In genomic region chr11:6547696-6548325, GRCm38 (mm10) we compare ENCODE assay signal across 8 mouse cellular contexts. TPM values are rescaled to one million over a fixed set of nuclear protein-coding genes. Genes with fewer than 3 reads are reported as not detected.
DNase-seq lines count a peak whose midpoint lies in the region; ATAC-seq and TF ChIP-seq lines count a peak whose summit lies in the region.

No protein-coding gene starts in this region.

- no peak for TF ChIP-seq POLR2A in bone marrow macrophage, adult 2 months (IDR thresholded peaks at IDR 0.05; ENCODE audit: borderline replicate concordance, low read depth, low read length)

- ATAC-seq in kidney, embryonic 15.5 days (replicated peaks; ENCODE audit: low FRiP score): no peak
- no peak for ATAC-seq in hindbrain, embryonic 14.5 days (ENCODE audit: low FRiP score)
- ATAC-seq in midbrain, embryonic 15.5 days (replicated peaks): no peak

- no peaks in the 10 kb centered on the region for H3K9me3 ChIP-seq in kidney, embryonic 15.5 days (replicated peaks)
- no peaks in the 10 kb centered on the region for H3K9me3 ChIP-seq in hindbrain, embryonic 14.5 days (ENCODE audit: control insufficient read depth, low read length)
- H3K9me3 ChIP-seq in midbrain, embryonic 15.5 days: no peaks in the 10 kb centered on the region

- peaks cover 23% of the 10 kb centered on the region for H3K4me1 ChIP-seq in kidney, embryonic 15.5 days
- H3K4me1 ChIP-seq in bone marrow macrophage, adult 2 months (ENCODE audit: control insufficient read depth, insufficient read depth, low read length): peaks cover 12% of the 10 kb centered on the region
- peaks cover 14% of the 10 kb centered on the region for H3K4me1 ChIP-seq in hindbrain, embryonic 14.5 days (replicated peaks; ENCODE audit: control insufficient read depth, insufficient read depth, low read length)
- peaks cover 18% of the 10 kb centered on the region for H3K4me1 ChIP-seq in midbrain, embryonic 15.5 days

- peak overlapping the region; percentile 60 for H3K4me3 ChIP-seq in kidney, embryonic 15.5 days (replicated peaks)
- peak overlapping the region; percentile 96 for H3K4me3 ChIP-seq in bone marrow macrophage, adult 2 months (ENCODE audit: insufficient read depth, low read length)
- H3K4me3 ChIP-seq in hindbrain, embryonic 14.5 days (replicated peaks; ENCODE audit: low read length): peak overlapping the region; percentile 75
- H3K4me3 ChIP-seq in midbrain, embryonic 15.5 days: peak overlapping the region; percentile 94

- peak overlapping the region; percentile 99 for H3K27ac ChIP-seq in kidney, embryonic 15.5 days
- H3K27ac ChIP-seq in bone marrow macrophage, adult 2 months (ENCODE audit: insufficient read depth, low read depth, low read length): peak overlapping the region; percentile 89
- H3K27ac ChIP-seq in hindbrain, embryonic 14.5 days: peak overlapping the region; percentile 93
- peak overlapping the region; percentile 93 for H3K27ac ChIP-seq in midbrain, embryonic 15.5 days

- H3K9ac ChIP-seq in kidney, embryonic 15.5 days: peak overlapping the region; percentile 61
- peak overlapping the region; percentile 80 for H3K9ac ChIP-seq in hindbrain, embryonic 14.5 days
- H3K9ac ChIP-seq in midbrain, embryonic 15.5 days: peak overlapping the region; percentile 85

- TF ChIP-seq CTCF in bone marrow macrophage, adult 2 months (IDR thresholded peaks at IDR 0.05; ENCODE audit: low read depth, low read length): no peak

- H3K36me3 ChIP-seq in kidney, embryonic 15.5 days: peaks cover 10% of the 10 kb centered on the region
- H3K36me3 ChIP-seq in hindbrain, embryonic 14.5 days (replicated peaks; ENCODE audit: control insufficient read depth, insufficient read depth): peaks cover 4% of the 10 kb centered on the region; the same call in 1 of the 2 replicates
- no peaks in the 10 kb centered on the region for H3K36me3 ChIP-seq in midbrain, embryonic 15.5 days (replicated peaks)

- WGBS in kidney, embryonic 15.5 days: 23% methylated on average over 6 of the region's 6 CpGs
- WGBS in hindbrain, embryonic 14.5 days: 28% methylated on average over 6 of the region's 6 CpGs
- 36% methylated on average over 6 of the region's 6 CpGs for WGBS in midbrain, embryonic 15.5 days

- no peaks in the 10 kb centered on the region for H3K27me3 ChIP-seq in kidney, embryonic 15.5 days
- no peaks in the 10 kb centered on the region for H3K27me3 ChIP-seq in hindbrain, embryonic 14.5 days (ENCODE audit: control insufficient read depth, insufficient read depth, low read length)
- no peaks in the 10 kb centered on the region for H3K27me3 ChIP-seq in midbrain, embryonic 15.5 days (replicated peaks)

- DNase-seq in kidney, postnatal 4 days: no peak
- no peak for DNase-seq in hindbrain, embryonic 14.5 days (ENCODE audit: low spot score)
- no peak for DNase-seq in ovary, postnatal 10 days (ENCODE audit: low spot score)
- DNase-seq in layer of hippocampus, postnatal 25 days (ENCODE audit: extremely low spot score in 1 of 2, low spot score in 1 of 2): no peak
- no peak for DNase-seq in cerebellum, postnatal 4 days (ENCODE audit: low spot score in 2 of 2)

- peak overlapping the region; percentile 71 for H3K4me2 ChIP-seq in kidney, embryonic 15.5 days
- peak overlapping the region; percentile 75 for H3K4me2 ChIP-seq in hindbrain, embryonic 14.5 days (replicated peaks)
- H3K4me2 ChIP-seq in midbrain, embryonic 15.5 days: peak overlapping the region; percentile 66

RNA-seq across cellular contexts. Expression of gene Ccm2, which starts 1.1 kb away (rescaled TPM):
- 79.0 and 89.6 TPM in 2 replicates for polyA plus RNA-seq in kidney, embryonic 15.5 days (2015; fragmentation: Nextera tagmentation; extraction: Ambion mirVana)
- polyA plus RNA-seq in bone marrow macrophage, adult 2 months (2012; ENCODE audit: insufficient read depth, insufficient read length, missing spikeins): 70.8 and 88.9 TPM in 2 replicates
- 89.0 and 89.4 TPM in 2 replicates for polyA plus RNA-seq in hindbrain, embryonic 14.5 days (2014; fragmentation: Nextera tagmentation; extraction: Ambion mirVana)
- 90.5 and 96.6 TPM in 2 replicates for polyA plus RNA-seq in midbrain, embryonic 15.5 days (2015; fragmentation: Nextera tagmentation; extraction: Ambion mirVana)
- total RNA-seq in layer of hippocampus, postnatal 25 days (2021): 10 to 100 TPM; 51.8 to 54.9 TPM

RNA-seq across cellular contexts. Expression of gene Myo1g, which starts 27.0 kb away (rescaled TPM):
- 1.0 and 1.4 TPM in 2 replicates for polyA plus RNA-seq in kidney, embryonic 15.5 days (2015; fragmentation: Nextera tagmentation; extraction: Ambion mirVana)
- 96.5 and 106 TPM in 2 replicates for polyA plus RNA-seq in bone marrow macrophage, adult 2 months (2012; ENCODE audit: insufficient read depth, insufficient read length, missing spikeins)
- 0.31 and 0.74 TPM in 2 replicates for polyA plus RNA-seq in hindbrain, embryonic 14.5 days (2014; fragmentation: Nextera tagmentation; extraction: Ambion mirVana)
- 0.23 and 0.54 TPM in 2 replicates for polyA plus RNA-seq in midbrain, embryonic 15.5 days (2015; fragmentation: Nextera tagmentation; extraction: Ambion mirVana)
- total RNA-seq in layer of hippocampus, postnatal 25 days (2021): under 1 TPM; 0.20 to 0.47 TPM

RNA-seq across cellular contexts. Expression of gene Nacad, which starts 58.0 kb away (rescaled TPM):
- 2.0 and 3.7 TPM in 2 replicates for polyA plus RNA-seq in kidney, embryonic 15.5 days (2015; fragmentation: Nextera tagmentation; extraction: Ambion mirVana)
- not detected in 2 replicates for polyA plus RNA-seq in bone marrow macrophage, adult 2 months (2012; ENCODE audit: insufficient read depth, insufficient read length, missing spikeins)
- 75.2 and 75.9 TPM in 2 replicates for polyA plus RNA-seq in hindbrain, embryonic 14.5 days (2014; fragmentation: Nextera tagmentation; extraction: Ambion mirVana)
- 103 and 106 TPM in 2 replicates for polyA plus RNA-seq in midbrain, embryonic 15.5 days (2015; fragmentation: Nextera tagmentation; extraction: Ambion mirVana)
- 10 to 100 TPM; 43.8 to 44.9 TPM for total RNA-seq in layer of hippocampus, postnatal 25 days (2021)

Comparison
In these comparisons a context has a peak if more than half of its experiments do, and no peak if none do; other contexts are left out.
1. RNA of gene Myo1g, which starts 27.0 kb away (polyA plus RNA-seq): 96.5 to 106 TPM in bone marrow macrophage, adult 2 months; 1.0 to 1.4 TPM in kidney, embryonic 15.5 days, 0.31 to 0.74 TPM in hindbrain, embryonic 14.5 days and 0.23 to 0.54 TPM in midbrain, embryonic 15.5 days; every median in the first group is over 10 times any median in the second.
2. RNA of gene Nacad, which starts 58.0 kb away (polyA plus RNA-seq): 103 to 106 TPM in midbrain, embryonic 15.5 days and 75.2 to 75.9 TPM in hindbrain, embryonic 14.5 days; 2.0 to 3.7 TPM in kidney, embryonic 15.5 days and not detected in bone marrow macrophage, adult 2 months; every median in the first group is over 10 times any median in the second.
3. Peak in every context shown above with its lines, with median percentiles within 50 percentile points of each other: H3K27ac ChIP-seq, H3K4me2 ChIP-seq, H3K4me3 ChIP-seq and H3K9ac ChIP-seq.